Mouse (Mus musculus) intestine, embryonic 16.5 days (tissue): ENCODE measurements at regions not wholly inside any gene's neighbourhood (a gene's known extent, or its start where the extent isn't known, plus 50 kb on each side); places are given as distances from the start of the nearest gene placed in this dataset.

Experiments used
- ATAC-seq: fragments of 200-750 bp; cut with Nextera tagmentation; 2 replicates; pipeline ENCODE4 v1.8.0; 2017; ENCODE audit warnings: moderate TSS enrichment, moderate library complexity
- H3K27ac ChIP-seq: fragments of 300-500 bp; sonication (generic); 2 replicates; pipeline ENCODE4 v1.5.1; 2014; ENCODE audit warnings: mild to moderate bottlenecking, low read length
- H3K27me3 ChIP-seq: fragments of 300-500 bp; sonication (generic); replicated peaks from 2 replicates; pipeline ENCODE4 v1.6.1; 2014; ENCODE audit warnings: low read length, control low read depth, mixed read lengths; ENCODE audit not compliant: control insufficient read depth, insufficient read depth
- H3K36me3 ChIP-seq: fragments of 300-500 bp; sonication (generic); 2 replicates; pipeline ENCODE4 v1.6.1; 2014; ENCODE audit warnings: low read length, control low read depth; ENCODE audit not compliant: control insufficient read depth, insufficient read depth
- H3K4me1 ChIP-seq: fragments of 300-500 bp; sonication (generic); 2 replicates; pipeline ENCODE4 v1.6.1; 2014; ENCODE audit warnings: low read length, control low read depth, mixed read lengths; ENCODE audit not compliant: control insufficient read depth, insufficient read depth
- H3K4me2 ChIP-seq: fragments of 300-500 bp; sonication (generic); 2 replicates; pipeline ENCODE4 v1.6.1; 2014; ENCODE audit warnings: low read depth, low read length, control low read depth
- H3K4me3 ChIP-seq: fragments of 300-500 bp; sonication (generic); 2 replicates; pipeline ENCODE4 v1.5.1; 2014; ENCODE audit warnings: mild to moderate bottlenecking, low read length
- H3K9ac ChIP-seq: fragments of 300-500 bp; sonication (generic); 2 replicates; pipeline ENCODE4 v1.6.1; 2014; ENCODE audit warnings: low read depth, low read length
- H3K9me3 ChIP-seq: fragments of 300-500 bp; sonication (generic); 2 replicates; pipeline ENCODE4 v1.6.1; 2016; ENCODE audit warnings: low read length, control low read depth; ENCODE audit not compliant: control insufficient read depth
- WGBS: fragments of 180-500 bp; shearing (Covaris S2); extraction: QIAGEN DNeasy Blood & Tissue Kit; methylation state at CpG from one replicate; pipeline ENCODE4 v1.1.7; 2014; 5-methylcytosine and 5-hydroxymethylcytosine counted together

DNA sequence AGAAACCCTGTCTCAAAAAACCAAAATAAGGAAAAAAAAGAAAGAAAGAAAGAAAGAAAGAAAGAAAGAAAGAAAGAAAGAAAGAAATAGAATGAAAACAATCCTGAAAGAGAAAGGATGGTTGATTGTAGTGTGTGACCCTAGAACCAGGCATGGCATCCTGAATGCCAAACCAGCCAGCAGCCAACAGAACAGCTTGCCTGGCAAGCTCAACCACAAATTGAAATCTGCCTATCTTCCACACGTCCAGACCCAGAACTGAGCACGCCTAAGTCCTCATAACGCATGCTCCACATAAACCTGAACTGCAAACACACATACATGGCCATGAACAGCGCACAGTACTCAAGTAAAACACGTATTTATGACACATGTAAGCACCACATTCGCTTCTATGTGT lies 247.9 kb downstream of the H2al1j start:
- Histone ChIP-seq H3K4me1 (no peaks in the 10 kb centered on the region), H3K9ac (no peak overlapping the region), H3K27ac (no peak overlapping the region), H3K4me3 (no peak overlapping the region), H3K4me2 (no peak overlapping the region), H3K36me3 (no peaks in the 10 kb centered on the region), H3K27me3 (peaks cover 3% of the 10 kb centered on the region; the same call in 1 of the 2 replicates), H3K9me3 (no peaks in the 10 kb centered on the region)
- no peak for ATAC-seq
- 79% methylated on average over 6 of the region's 6 CpGs for WGBS

DNA sequence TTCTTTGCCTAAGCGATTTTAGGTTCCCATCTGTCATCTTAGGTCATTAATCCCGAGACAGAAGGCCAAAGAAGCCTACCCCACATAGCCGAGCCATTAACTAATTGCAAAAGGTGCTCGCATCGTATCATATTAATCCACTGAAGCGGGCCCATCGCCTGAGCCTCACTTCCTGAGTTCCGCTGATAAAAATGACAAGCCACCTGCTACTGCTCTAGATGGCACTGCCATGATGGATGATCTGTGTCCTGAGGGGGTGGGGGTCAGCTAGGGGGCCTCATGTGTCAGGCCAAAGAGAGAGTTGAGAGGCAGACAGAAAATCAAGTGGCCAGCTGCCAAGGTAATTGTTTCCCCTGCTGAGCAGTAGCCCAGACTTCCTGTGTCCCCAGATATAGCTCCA lies 248.7 kb downstream of the H2al1j start:
- H3K4me3 ChIP-seq: no peak overlapping the region
- H3K9me3 ChIP-seq: no peaks in the 10 kb centered on the region
- no peak overlapping the region for H3K4me2 ChIP-seq
- H3K27me3 ChIP-seq: peaks cover 3% of the 10 kb centered on the region; the same call in 1 of the 2 replicates
- no peaks in the 10 kb centered on the region for H3K4me1 ChIP-seq
- H3K36me3 ChIP-seq: no peaks in the 10 kb centered on the region
- no peak overlapping the region for H3K9ac ChIP-seq
- no peak for ATAC-seq
- WGBS: 69% methylated on average over 8 of the region's 8 CpGs
- no peak overlapping the region for H3K27ac ChIP-seq

DNA sequence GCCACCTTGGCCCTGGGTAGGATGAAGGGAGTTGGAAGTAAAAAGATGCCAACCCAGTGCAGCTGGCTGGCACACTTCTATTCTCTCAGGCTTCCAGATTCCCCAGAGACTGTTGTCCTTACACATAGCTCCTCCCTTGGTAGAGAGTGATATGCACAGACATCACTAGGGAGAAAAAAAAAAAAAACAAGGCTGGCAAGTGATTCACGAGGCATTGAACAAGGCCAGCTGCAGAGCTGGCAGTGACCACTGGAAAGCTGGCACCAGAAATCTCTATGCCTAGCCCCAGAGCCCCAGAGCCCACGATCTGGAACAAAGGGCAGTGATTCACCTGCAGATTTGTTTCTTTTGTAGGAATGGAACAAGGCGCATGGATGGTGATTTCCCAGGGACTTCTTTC lies 249.7 kb downstream of the H2al1j start:
- Histone ChIP-seq H3K27me3 (peaks cover 3% of the 10 kb centered on the region; the same call in 1 of the 2 replicates), H3K4me1 (no peaks in the 10 kb centered on the region), H3K4me2 (no peak overlapping the region), H3K36me3 (no peaks in the 10 kb centered on the region), H3K4me3 (no peak overlapping the region), H3K27ac (no peak overlapping the region), H3K9ac (no peak overlapping the region), H3K9me3 (no peaks in the 10 kb centered on the region)
- 83% methylated on average over 3 of the region's 3 CpGs for WGBS
- no peak for ATAC-seq

DNA sequence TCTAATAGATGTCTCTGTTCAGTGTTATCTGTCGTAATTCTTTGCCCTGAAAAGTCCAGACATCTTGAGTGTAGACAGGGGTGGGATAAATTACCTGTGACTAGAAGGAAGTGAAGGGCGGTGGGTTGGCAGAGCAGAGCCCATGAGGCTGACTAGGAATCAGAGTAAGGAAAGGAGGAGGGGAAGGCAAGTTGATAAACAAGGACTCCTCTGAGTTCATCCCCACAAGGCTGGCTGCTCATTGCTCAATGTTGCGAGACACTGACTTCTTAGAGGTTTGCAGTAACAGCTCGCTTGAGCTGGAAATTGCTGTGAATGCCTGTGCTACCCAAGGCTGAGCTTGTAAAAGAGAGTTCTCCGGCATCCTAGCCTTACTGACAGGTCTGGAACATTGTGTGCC lies 257.7 kb downstream of the H2al1j start:
- Histone ChIP-seq H3K4me3 (no peak overlapping the region), H3K9me3 (no peaks in the 10 kb centered on the region), H3K36me3 (no peaks in the 10 kb centered on the region), H3K27ac (no peak overlapping the region), H3K4me2 (no peak overlapping the region), H3K27me3 (no peaks in the 10 kb centered on the region), H3K9ac (no peak overlapping the region), H3K4me1 (no peaks in the 10 kb centered on the region)
- no peak for ATAC-seq
- WGBS: 70% methylated on average over 5 of the region's 5 CpGs

DNA sequence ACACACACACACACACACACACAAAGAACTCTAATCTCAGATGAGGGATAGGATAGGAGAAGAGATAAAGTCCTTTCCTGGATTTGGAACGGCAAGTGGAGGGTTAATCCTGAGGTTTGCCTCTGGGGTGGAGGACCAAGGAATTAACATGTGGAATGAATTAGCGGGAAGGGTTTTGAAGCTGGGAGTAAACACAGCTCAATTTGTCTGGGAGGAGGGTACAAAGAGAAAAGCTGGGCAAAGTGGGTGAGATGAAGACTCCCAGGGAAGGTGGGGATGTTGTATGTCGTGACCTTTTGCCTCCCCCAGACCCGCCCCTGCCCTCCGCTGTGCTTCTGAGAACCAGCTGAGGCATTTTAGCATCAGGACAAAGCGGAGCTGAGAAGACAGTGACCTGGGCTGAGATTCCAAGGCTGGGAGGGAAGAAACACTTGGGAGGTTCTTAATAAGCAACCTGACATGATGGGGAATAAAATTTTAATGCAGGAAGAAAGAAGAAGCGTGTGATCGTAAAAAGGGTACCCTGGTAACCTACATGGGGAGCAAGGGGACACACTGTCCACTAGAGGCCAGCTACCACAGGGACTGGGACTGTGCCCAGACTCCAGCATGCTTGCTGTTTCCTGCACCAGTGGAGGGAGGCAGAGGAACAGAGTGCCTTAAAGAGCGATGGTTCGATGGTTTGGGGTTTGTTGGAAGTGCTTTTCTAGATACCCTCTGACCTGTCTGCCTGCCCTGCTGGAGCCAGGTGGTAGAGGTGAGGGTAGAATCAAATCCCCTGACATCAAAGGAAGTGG lies 264.0 kb downstream of the H2al1j start:
- Histone ChIP-seq H3K9me3 (no peaks in the 10 kb centered on the region), H3K9ac (no peak overlapping the region), H3K4me2 (no peak overlapping the region), H3K27ac (no peak overlapping the region), H3K36me3 (no peaks in the 10 kb centered on the region), H3K27me3 (peaks cover 3% of the 10 kb centered on the region; the same call in 1 of the 2 replicates), H3K4me3 (no peak overlapping the region), H3K4me1 (no peaks in the 10 kb centered on the region)
- 35% methylated on average over 10 of the region's 10 CpGs for WGBS
- no peak for ATAC-seq

DNA sequence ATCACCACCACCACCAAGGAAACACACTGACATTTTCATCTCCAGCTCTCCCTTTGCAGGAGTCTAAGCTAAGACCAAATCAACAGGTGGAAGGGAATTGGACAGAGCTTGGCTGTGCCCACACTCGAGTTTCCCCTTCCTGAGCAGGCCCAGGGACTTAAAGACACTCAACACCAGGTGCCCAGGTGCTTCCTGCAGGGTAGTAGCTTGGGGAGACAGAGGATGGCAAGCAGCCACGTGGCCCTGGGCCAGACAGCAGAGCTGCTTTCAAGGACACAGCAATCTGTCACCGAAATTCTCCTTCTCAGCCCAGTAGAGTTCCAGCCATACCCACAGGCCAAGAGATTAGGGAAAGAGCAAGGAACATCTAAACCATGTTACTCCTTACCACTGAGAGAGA lies 266.9 kb downstream of the H2al1j start:
- H3K9ac ChIP-seq: no peak overlapping the region
- no peaks in the 10 kb centered on the region for H3K9me3 ChIP-seq
- ATAC-seq: no peak
- no peak overlapping the region for H3K27ac ChIP-seq
- H3K4me1 ChIP-seq: no peaks in the 10 kb centered on the region
- peaks cover 3% of the 10 kb centered on the region; the same call in 1 of the 2 replicates for H3K27me3 ChIP-seq
- H3K4me3 ChIP-seq: no peak overlapping the region
- no peaks in the 10 kb centered on the region for H3K36me3 ChIP-seq
- no peak overlapping the region for H3K4me2 ChIP-seq
- WGBS: 58% methylated on average over 3 of the region's 3 CpGs

DNA sequence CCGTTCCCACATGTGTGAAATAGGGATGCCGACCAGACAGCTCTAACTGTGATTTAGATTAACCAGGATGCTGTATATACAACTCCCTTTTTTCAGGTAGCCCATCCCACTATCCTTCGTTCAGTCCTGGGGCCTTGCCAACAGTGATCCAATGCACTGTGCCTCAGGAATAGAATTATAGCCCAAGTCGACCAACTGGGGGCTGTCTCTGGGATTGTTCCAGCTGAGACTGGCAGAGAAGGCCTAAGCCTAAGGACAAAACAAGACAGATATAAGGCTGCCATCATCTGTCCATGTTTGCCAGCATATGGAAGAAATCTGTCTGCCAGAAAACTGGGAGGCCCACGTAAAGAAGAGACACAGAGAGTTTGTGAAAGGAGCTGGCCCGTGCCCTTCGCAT lies 269.9 kb downstream of the H2al1j start:
- H3K27ac ChIP-seq: no peak overlapping the region
- no peak overlapping the region for H3K4me2 ChIP-seq
- no peak overlapping the region for H3K4me3 ChIP-seq
- no peaks in the 10 kb centered on the region; the same call in 1 of the 2 replicates for H3K27me3 ChIP-seq
- H3K4me1 ChIP-seq: no peaks in the 10 kb centered on the region
- no peak overlapping the region for H3K9ac ChIP-seq
- no peak for ATAC-seq
- 72% methylated on average over 7 of the region's 7 CpGs for WGBS
- no peaks in the 10 kb centered on the region for H3K9me3 ChIP-seq
- no peaks in the 10 kb centered on the region for H3K36me3 ChIP-seq

DNA sequence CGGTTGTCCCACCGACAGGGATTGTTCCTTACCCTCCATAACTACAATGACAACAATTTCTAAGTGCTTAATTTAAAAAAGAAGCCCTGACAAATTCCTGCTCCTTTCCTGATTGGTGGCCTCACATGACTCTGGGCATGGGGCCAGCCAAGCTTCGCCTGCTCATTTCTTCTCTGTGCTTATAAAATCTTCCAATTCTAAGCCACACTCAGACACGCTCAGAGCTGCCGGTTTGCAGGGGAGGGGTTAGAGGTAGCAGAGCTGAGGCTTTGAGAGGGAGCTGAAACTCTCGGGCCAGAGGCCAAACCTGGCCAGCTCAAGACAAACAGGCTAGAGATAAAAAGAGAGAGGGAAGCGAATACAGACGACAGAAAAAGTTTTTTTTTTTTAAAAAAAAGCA lies 286.6 kb downstream of the H2al1j start:
- WGBS: 28% methylated on average over 8 of the region's 8 CpGs
- no peaks in the 10 kb centered on the region for H3K4me1 ChIP-seq
- H3K36me3 ChIP-seq: no peaks in the 10 kb centered on the region
- H3K27me3 ChIP-seq: no peaks in the 10 kb centered on the region
- H3K9ac ChIP-seq: no peak overlapping the region
- H3K9me3 ChIP-seq: no peaks in the 10 kb centered on the region
- no peak overlapping the region for H3K27ac ChIP-seq
- H3K4me2 ChIP-seq: no peak overlapping the region
- peak; percentile 48; the same call in 1 of the 2 replicates for ATAC-seq
- no peak overlapping the region for H3K4me3 ChIP-seq

DNA sequence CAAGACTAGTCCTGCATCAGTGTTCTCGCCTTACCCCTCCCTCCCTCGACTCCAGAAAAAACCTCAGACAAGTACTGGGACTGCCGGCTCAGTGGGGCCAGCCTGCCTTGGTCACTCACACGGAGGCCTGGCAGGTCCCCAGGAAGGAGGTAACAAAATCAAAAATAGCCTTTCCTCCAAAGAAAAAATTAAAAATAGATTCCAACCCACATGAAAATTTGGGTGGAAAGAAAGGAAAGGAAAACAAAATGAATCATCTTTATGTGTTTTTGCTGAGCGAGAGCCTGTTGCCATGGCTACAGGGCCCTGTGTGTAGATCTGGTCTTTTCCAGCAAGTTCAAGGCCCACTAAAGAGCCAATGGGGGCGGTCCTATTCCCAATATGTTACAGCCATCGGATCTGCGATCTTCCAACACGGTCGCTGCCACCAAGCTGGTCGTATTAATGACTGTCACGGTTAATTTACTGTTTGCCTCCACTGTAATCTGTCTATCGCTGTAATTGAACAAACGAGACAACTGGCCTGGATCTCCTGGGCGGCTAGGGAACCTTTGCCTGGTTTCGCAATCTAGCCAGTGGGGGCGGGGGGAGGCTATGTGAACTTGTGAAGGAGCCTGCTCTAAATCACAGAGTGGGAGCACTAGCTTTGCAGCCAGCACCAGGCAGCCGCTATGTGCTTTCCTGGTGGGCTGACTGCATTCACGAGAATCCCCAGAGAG lies 293.6 kb downstream of the H2al1j start:
- WGBS: 44% methylated on average over 19 of the region's 19 CpGs
- H3K4me3 ChIP-seq: no peak overlapping the region
- H3K4me2 ChIP-seq: no peak overlapping the region
- H3K9ac ChIP-seq: no peak overlapping the region
- peak; percentile 59 for ATAC-seq
- no peaks in the 10 kb centered on the region for H3K4me1 ChIP-seq
- H3K27me3 ChIP-seq: no peaks in the 10 kb centered on the region
- no peaks in the 10 kb centered on the region for H3K9me3 ChIP-seq
- no peaks in the 10 kb centered on the region for H3K36me3 ChIP-seq
- H3K27ac ChIP-seq: no peak overlapping the region
